Mouse (Mus musculus) liver, embryonic 14.5 days (tissue): ENCODE data around the gene Loxl3.

Experiments
- CTCF ChIP-seq: IDR thresholded peaks from 2 replicates; pipeline ENCODE4 v1.5.1; 2016; ENCODE audit warnings: antibody characterized with exemption, low read depth, control low read depth
- EP300 ChIP-seq: IDR thresholded peaks from 2 replicates; pipeline ENCODE4 v1.6.1; 2016; ENCODE audit warnings: antibody characterized with exemption, low read depth

DNA sequence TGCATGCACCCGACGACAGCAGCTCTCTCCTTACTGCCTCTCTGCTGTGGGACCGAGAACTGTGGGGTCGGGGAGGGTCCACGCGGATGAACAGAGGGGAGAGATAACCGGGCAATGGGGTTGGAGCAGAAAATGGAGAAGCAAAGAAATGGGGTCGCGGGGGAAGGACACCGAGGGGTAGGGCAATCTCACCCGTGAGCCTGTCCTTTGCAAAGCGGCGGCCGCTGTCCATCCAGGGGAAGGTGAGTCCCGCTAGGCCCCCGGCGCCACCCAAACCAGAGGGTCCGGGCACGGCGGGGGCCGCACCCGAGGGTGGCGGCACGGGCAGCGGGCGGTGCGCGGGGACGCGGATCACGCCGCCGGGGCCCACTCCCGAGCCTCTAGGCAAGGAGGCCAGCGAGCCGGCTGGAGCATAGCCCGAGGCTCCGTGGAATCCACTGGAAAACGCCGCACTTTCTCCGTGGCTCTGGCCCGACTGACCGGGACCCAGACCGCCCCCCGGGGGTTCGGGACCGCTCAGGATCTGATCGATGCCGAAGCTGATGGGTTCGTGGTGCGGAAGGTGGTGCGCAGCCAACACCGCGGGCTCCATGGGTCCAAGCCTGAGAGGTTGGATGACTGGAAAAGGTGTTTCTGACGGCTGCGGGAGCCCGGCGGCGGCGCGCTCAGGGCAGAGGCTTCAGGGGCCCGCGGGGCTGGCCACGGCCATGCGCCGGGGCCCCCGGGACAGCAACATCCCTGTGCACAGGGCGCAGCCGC, 35.7 kb downstream of the Loxl3 start:
- TF ChIP-seq CTCF (no peak), EP300 (no peak)
